Mouse (Mus musculus) cerebellum, adult 2 months (tissue): ENCODE data around the gene Cnnm2. TPM values are rescaled to one million over a fixed set of nuclear protein-coding genes. Genes with fewer than 3 reads are reported as not detected.
A peak's percentile ranks its signal among the peaks of the same experiment; 100 is the strongest.

ENCODE experiments used
- DNase-seq, 2 experiments: peaks; one replicate each; pipeline ENCODE4 v3.0.0; 2021
- H3K27ac ChIP-seq: fragments of 200-500 bp; 2 replicates; pipeline ENCODE4 v1.5.1; 2012; ENCODE audit warnings: low read length, control low read depth, inconsistent platforms; ENCODE audit not compliant: insufficient read depth
- H3K27me3 ChIP-seq: fragments of 200-500 bp; 2 replicates; pipeline ENCODE4 v1.6.1; 2012; ENCODE audit warnings: inconsistent platforms, mild to moderate bottlenecking, low read length, moderate library complexity; ENCODE audit not compliant: control insufficient read depth, insufficient read depth
- H3K4me1 ChIP-seq: fragments of 200-500 bp; 2 replicates; pipeline ENCODE4 v1.6.1; 2011; ENCODE audit warnings: low read length; ENCODE audit not compliant: control insufficient read depth, insufficient read depth
- H3K4me3 ChIP-seq: fragments of 200-500 bp; replicated peaks from 2 replicates; pipeline ENCODE3; 2011; ENCODE audit warnings: mild to moderate bottlenecking, low read depth, low read length, control low read depth; ENCODE audit not compliant: insufficient read depth
- CTCF ChIP-seq: fragments of 200-500 bp; IDR thresholded peaks from 2 replicates; pipeline ENCODE4 v1.5.1; 2011; ENCODE audit warnings: low read depth, mild to moderate bottlenecking, control low read depth, low read length, moderate library complexity, borderline replicate concordance; ENCODE audit not compliant: insufficient read depth
- POLR2A ChIP-seq: fragments of 200-500 bp; IDR thresholded peaks from 2 replicates; pipeline ENCODE4 v1.6.1; 2011; ENCODE audit warnings: low read length, control low read depth, borderline replicate concordance; ENCODE audit not compliant: insufficient read depth
- WGBS: fragments of 180-500 bp; shearing (Covaris S2); methylation state at CpG from one replicate; pipeline ENCODE4 v1.1.7; 2018; 5-methylcytosine and 5-hydroxymethylcytosine counted together
- polyA plus RNA-seq: library from polyadenylated mRNA; depleted of rRNA; stranded (reverse); fragments of >200 nt; gene quantifications from 2 replicates; pipeline ENCODE4 v1.2.3, GENCODE M21; 2012

Gene Cnnm2
- polyA plus RNA-seq, 1 experiment, result 31.2 TPM

GRCm38 (mm10) chr19:46762291-46762991 is 1.0 kb downstream of the Cnnm2 start:
- TF ChIP-seq POLR2A (no peak), CTCF (no peak)
- Histone ChIP-seq H3K4me1 (no peaks in the 10 kb centered on the region), H3K27me3 (no peaks in the 10 kb centered on the region), H3K27ac (peak overlapping the region; percentile 80), H3K4me3 (peak overlapping the region; percentile 73)
- peak; percentile 67 to 72 for DNase-seq
- under 1% methylated on average over 50 of the region's 50 CpGs for WGBS

- TF ChIP-seq POLR2A (0 out of 2 replicates have a peak, but pooled peaks have one; percentile 13), CTCF (no peak)
- under 1% methylated on average over 19 of the region's 19 CpGs for WGBS
- no peaks in the 10 kb centered on the region for H3K27me3 ChIP-seq
- peak overlapping the region; percentile 73 for H3K4me3 ChIP-seq
- no peaks in the 10 kb centered on the region for H3K4me1 ChIP-seq
- DNase-seq, result peak in 1 of 2 experiments; percentile 40
- peak overlapping the region; percentile 80 for H3K27ac ChIP-seq
Observed at GRCm38 (mm10) chr19:46762992-46763342, 1.6 kb downstream of the Cnnm2 start.

GRCm38 (mm10) chr19:46763356-46763755 is 2.0 kb downstream of the Cnnm2 start:
- WGBS, result 5% methylated on average over 7 of the region's 7 CpGs
- Histone ChIP-seq H3K27me3 (no peaks in the 10 kb centered on the region), H3K27ac (peak overlapping the region; percentile 80; the same call in 1 of the 2 replicates), H3K4me3 (peak overlapping the region; percentile 73), H3K4me1 (no peaks in the 10 kb centered on the region)
- DNase-seq, result peak in 1 of 2 experiments; percentile 60
- TF ChIP-seq CTCF, result no peak
- 0 out of 2 replicates have a peak, but pooled peaks have one; percentile 5 for TF ChIP-seq POLR2A

- Histone ChIP-seq H3K27ac (no peak overlapping the region), H3K4me1 (no peaks in the 10 kb centered on the region), H3K27me3 (no peaks in the 10 kb centered on the region), H3K4me3 (peak overlapping the region; percentile 55)
- no peak for DNase-seq
- WGBS, result 11% methylated on average over 12 of the region's 12 CpGs
- TF ChIP-seq CTCF (no peak), POLR2A (no peak)
Observed at GRCm38 (mm10) chr19:46763932-46764762, 2.8 kb downstream of the Cnnm2 start.

DNA sequence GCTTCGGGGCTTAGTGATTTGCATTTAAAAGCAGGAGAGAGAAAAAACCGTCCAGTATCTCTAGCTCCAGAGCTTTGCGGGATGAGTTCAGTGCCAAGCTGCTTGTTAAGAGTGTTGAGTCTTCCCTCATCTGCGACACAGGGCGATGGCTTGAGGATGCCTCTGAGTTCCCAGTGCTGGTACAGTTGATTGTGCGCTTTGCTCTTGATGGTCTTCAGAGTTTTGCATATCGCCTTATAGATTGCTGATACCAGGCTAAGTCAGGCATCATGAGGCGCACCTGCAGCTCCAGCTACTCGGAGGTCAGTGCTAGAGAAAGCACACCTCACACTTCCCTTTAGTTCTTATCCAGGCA is 3.3 kb downstream of the Cnnm2 start:
- Histone ChIP-seq H3K27ac (no peak overlapping the region), H3K4me1 (peaks cover 5% of the 10 kb centered on the region), H3K4me3 (peak overlapping the region; percentile 55), H3K27me3 (no peaks in the 10 kb centered on the region)
- WGBS, result 11% methylated on average over 9 of the region's 9 CpGs
- peak; percentile 36 to 47 for DNase-seq
- TF ChIP-seq POLR2A, result no peak
- TF ChIP-seq CTCF, result no peak

GRCm38 (mm10) chr19:46766125-46766524 is 4.7 kb downstream of the Cnnm2 start:
- peak; percentile 48 to 68 for DNase-seq
- TF ChIP-seq CTCF, result no peak
- TF ChIP-seq POLR2A, result no peak
- Histone ChIP-seq H3K27me3 (no peaks in the 10 kb centered on the region), H3K4me3 (peak overlapping the region; percentile 45), H3K27ac (no peak overlapping the region), H3K4me1 (peaks cover 6% of the 10 kb centered on the region)
- WGBS, result 14% methylated on average over 5 of the region's 5 CpGs

DNA sequence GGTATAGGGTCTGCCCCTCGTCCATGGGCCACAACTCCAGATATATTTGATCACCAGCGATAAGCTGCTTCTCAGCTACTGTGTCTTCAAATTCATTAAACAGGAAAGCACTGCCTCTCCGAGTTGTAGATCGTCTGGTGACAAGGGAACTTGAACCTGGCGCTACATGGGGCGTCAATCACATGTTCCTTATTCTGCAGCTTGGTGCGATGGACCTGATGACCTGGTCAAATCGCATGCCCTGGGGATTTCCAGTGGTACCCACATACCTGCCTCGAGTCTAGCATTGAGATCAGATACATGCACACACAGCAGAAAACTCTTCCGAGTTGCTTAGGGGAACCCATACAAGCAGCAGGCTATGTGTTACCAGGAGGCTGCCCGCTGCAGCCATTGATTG is 8.4 kb downstream of the Cnnm2 start:
- Histone ChIP-seq H3K4me1 (peaks cover 6% of the 10 kb centered on the region), H3K4me3 (no peak overlapping the region), H3K27me3 (no peaks in the 10 kb centered on the region), H3K27ac (no peak overlapping the region)
- TF ChIP-seq CTCF (no peak), POLR2A (no peak)
- DNase-seq, result no peak
- WGBS, result 88% methylated on average over 11 of the region's 11 CpGs
